Mouse (Mus musculus): ENCODE measurements around the gene Efemp1. TPM values are rescaled to one million over a fixed set of nuclear protein-coding genes. Genes with fewer than 3 reads are reported as not detected.

Gene Efemp1
- 48.9 and 51.6 TPM in 2 replicates for polyA plus RNA-seq (2012; rRNA removed)

GRCm38 (mm10) chr11:28853102-28853800, at the start of gene Efemp1:
TSS of gene Efemp1 (plus strand) at chr11:28853204.

